Mouse (Mus musculus) leukemia stem cell, adult 10-12 weeks (primary cell): ENCODE data around the gene St6galnac4. TPM values are rescaled to one million over a fixed set of nuclear protein-coding genes. Genes with fewer than 3 reads are reported as not detected.

Experiments used
- polyA plus RNA-seq: library from polyadenylated mRNA; stranded (reverse); fragments of >175 nt; gene quantifications from 2 replicates; pipeline ENCODE4 v1.2.3, GENCODE M21; 2012; ENCODE audit warnings: low replicate concordance

The St6galnac4 gene
- polyA plus RNA-seq = 41.1 and 44.9 TPM in 2 replicates

DNA sequence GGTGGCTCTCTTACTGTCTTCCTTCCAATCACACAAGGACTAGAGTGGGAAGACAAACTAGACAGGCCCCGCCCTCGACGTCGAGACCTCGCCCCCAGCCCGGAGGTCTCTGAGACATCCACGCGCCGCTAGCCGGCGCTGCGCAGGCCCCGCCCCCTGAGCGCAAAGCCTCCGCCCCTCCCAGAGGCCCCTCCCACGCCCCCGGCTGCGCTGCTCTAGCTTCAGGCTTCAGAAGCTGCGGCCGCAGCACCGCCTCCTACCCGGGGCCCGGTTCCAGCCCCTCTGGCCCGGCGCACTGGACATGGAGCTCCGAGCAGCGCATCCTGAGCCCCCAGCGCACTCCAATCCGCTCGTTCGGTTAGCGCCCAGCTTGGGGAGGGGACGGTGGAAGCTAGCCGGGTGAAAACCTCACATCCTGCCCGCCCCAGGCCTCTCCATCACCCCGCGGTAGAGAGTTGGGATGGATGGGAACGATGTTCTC is at the start of gene St6galnac4:
Gene St6galnac4, plus strand, starts transcription at position 225 of the 481 bp plus-strand sequence.

DNA sequence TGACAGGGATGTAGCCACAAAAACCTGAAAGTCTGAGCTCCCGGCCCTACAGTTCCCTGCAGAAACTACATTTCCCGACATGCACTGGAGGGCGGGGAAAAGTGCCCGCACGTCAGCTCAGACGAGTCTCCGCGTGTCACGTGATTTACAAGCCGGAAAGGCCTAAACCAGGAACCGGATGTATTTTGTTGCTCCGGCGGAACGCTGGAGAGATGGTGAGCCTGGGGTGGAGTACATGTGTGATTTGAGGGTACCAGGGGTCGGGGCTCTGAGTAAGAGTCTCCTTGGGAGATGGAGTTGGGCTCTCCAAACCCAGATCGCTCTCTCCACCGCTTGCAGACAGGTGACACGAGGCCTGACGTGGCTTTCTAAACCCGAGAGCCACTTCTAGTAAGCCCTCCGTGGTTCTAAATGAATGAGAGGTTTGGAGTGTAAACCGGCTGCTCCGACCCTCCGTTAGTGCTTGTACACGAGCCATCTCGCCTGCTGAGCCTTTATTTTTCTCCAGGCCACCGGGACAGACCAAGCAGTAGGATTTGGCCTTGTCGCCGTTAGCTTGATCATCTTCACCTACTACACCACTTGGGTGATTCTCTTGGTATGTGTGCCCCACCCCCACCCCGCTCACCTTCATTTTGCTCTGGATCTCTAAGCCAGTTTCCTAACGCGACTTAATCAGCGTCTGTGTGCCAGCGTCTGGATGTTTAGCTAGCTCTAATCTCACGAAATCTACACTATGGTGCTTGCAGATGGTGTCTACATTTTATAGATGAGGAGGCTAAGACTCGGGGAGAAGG is 16.0 kb upstream of the St6galnac4 start, which contains the start of gene Dpm2:
Gene Dpm2, plus strand, starts transcription at position 161 of the 797 bp plus-strand sequence.

DNA sequence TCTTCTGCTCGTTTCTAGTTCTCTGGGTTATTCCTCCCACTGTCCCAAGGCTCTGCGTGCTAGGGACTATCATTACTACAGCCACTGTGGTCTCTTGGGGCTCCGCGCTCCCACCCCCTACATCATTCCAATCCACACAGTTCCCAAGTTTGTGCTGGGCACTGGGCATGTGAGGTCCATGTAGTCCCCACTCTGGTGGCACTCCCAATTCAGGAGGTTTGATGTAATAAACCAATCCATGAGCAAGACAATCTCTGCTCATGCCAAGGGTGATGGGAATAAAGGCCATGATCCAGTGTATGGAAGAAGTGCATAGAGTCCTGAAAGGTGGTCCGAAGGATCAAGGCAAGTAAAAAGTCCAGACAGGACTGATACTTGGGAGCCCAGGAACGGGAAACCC is 12.4 kb upstream of the St6galnac4 start, which contains the start of gene Pip5kl1:
Gene Pip5kl1, plus strand, starts transcription at position 301 of the 400 bp plus-strand sequence.

DNA sequence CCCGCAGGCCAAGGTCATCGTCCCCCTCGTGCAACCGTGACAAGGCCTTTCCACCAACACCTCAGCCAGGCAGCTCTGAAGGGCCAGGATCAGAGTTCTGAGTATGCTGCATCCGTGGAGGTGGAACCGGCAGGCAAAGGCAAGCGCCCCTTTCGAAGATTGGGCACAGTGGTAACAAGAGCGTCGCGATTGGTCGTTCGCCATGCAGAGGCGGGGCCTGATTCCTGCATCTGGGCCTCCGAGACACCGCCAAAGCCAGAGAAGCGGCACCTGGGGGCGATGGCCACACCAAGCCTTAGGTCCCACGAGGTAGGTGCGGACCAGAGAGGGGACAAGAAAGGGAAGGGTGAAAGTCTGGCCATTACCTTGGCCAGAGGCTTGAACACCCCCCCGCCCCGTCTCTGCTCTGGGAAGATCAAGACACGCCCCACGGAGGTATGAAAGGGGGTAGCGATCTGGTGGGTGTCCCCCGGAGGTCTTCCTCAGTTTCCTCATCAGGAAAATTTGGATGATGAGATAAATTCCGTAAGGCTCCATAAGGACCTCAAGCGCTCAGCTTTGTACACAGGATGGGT is 11.2 kb upstream of the St6galnac4 start, which contains the start of gene 9430097D07Rik:
Gene 9430097D07Rik, minus strand, starts transcription at position 99 of the 575 bp plus-strand sequence.

DNA sequence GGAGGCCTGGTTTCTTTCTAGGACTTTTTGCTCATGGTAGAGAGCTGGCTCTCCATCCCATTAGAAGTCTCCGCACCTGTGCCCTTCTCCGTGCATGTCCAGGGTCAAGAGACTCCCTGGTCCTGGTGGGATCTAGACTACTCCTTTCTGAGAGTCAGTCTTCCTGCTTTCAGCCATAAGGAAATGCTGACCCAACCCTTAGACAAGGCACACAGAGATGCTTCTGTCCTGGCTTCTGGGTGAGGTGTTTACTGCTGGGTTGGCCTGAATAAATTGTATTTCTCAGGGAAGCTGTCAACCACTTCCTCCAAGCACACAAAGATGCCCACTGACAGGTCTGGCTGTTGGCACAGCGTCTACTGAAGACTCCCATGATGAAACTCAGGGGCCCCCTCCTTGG is 12.5 kb downstream of the St6galnac4 start, which contains the start of gene St6galnac6:
Gene St6galnac6, plus strand, starts transcription at position 301 of the 400 bp plus-strand sequence.

DNA sequence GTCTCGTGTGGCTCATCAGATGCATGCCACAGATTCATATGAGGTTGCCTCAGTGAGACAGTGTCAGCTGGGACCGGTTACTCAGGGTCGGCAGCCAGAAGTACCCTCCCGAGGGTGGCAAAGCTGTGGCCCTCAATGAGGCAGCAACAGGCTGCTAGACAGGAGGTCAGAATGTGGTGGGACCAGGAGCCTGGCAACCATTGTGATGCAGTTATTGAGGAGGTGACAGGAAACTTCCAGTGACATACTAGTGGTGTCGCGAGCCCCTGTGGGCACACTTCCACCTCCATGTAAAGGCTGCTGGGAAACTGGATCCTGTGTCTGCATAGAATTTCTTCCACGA is 34.6 kb downstream of the St6galnac4 start, which contains the start of gene Ak1:
Gene Ak1, plus strand, starts transcription at position 242 of the 343 bp plus-strand sequence.

DNA sequence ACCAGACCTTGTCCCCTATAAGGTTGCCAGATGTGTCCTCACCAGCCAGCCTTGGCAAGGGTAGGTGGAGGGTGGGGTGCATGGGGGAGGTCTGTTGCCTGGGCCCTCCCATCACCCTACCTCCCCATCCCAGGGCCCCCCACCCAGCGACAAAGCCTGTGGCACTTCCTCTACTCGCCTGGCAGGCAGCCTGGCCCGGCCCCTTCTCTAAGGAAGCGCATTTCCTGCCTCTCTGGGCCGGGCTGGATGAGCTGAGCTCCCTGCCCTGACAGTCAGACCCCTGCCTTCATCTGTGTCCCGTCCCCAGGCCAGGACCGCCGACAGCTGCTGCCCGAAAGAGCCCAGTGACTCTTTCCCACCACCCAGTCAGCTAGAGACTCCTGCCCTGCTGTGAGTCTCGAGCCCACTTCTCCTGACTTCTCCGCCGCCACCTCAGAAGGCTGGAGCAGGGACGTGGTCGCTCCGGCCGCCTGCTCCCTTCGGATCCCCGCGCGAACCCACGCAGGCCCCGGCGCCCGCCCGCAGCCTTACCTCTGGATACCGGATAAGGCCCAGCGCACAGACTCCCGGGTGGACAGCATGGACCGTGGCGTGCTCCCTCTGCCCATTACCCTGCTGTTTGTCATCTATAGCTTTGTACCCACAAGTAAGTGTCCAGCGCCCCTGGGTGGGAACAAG is 59.6 kb downstream of the St6galnac4 start, which contains the start of gene Eng:
Gene Eng, plus strand, starts transcription at position 217 of the 678 bp plus-strand sequence.

Other genes with a start within 250 kb of the St6galnac4 start
- 184 and 189 TPM in 2 replicates for gene Ciz1, start 234.8 kb upstream of the St6galnac4 start, polyA plus RNA-seq
- gene Dnm1, start 233.8 kb upstream of the St6galnac4 start, polyA plus RNA-seq = 1.1 and 1.2 TPM in 2 replicates
- gene 1110008P14Rik, start 205.2 kb upstream of the St6galnac4 start, polyA plus RNA-seq = 140 and 176 TPM in 2 replicates
- 9.3 and 10.4 TPM in 2 replicates for gene Lcn2, start 198.8 kb upstream of the St6galnac4 start, polyA plus RNA-seq
- gene Ptges2, start 191.2 kb upstream of the St6galnac4 start, polyA plus RNA-seq = 6.3 and 10.6 TPM in 2 replicates
- gene Naif1, start 136.6 kb upstream of the St6galnac4 start, polyA plus RNA-seq = 6.0 and 8.3 TPM in 2 replicates
- 15.3 and 20.4 TPM in 2 replicates for gene Slc25a25, start 135.7 kb upstream of the St6galnac4 start, polyA plus RNA-seq
- 23.3 and 36.8 TPM in 2 replicates for gene Fam102a, start 51.8 kb upstream of the St6galnac4 start, polyA plus RNA-seq
- 5.0 and 7.4 TPM in 2 replicates for gene Dpm2, start 16.2 kb upstream of the St6galnac4 start, polyA plus RNA-seq
- 0.31 and 1.0 TPM in 2 replicates for gene Pip5kl1, start 12.3 kb upstream of the St6galnac4 start, polyA plus RNA-seq
- gene 9430097D07Rik, start 11.4 kb upstream of the St6galnac4 start, polyA plus RNA-seq = not detected in 2 replicates
- 39.1 and 52.2 TPM in 2 replicates for gene St6galnac6, start 12.6 kb downstream of the St6galnac4 start, polyA plus RNA-seq
- gene Ak1, start 34.7 kb downstream of the St6galnac4 start, polyA plus RNA-seq = 1.6 and 2.2 TPM in 2 replicates
- 89.9 and 110 TPM in 2 replicates for gene Eng, start 59.5 kb downstream of the St6galnac4 start, polyA plus RNA-seq
- 258 and 389 TPM in 2 replicates for gene Fpgs, start 117.0 kb downstream of the St6galnac4 start, polyA plus RNA-seq
- 38.8 and 118 TPM in 2 replicates for gene Cdk9, start 126.0 kb downstream of the St6galnac4 start, polyA plus RNA-seq
- 29.1 and 30.6 TPM in 2 replicates for gene Sh2d3c, start 134.0 kb downstream of the St6galnac4 start, polyA plus RNA-seq
- gene 6330409D20Rik, start 153.9 kb downstream of the St6galnac4 start, polyA plus RNA-seq = not detected in 2 replicates
- 43.2 and 120 TPM in 2 replicates for gene Tor2a, start 170.1 kb downstream of the St6galnac4 start, polyA plus RNA-seq
- 0.10 and 0.16 TPM in 2 replicates for gene Ttc16, start 188.5 kb downstream of the St6galnac4 start, polyA plus RNA-seq
- gene Ptrh1, start 188.7 kb downstream of the St6galnac4 start, polyA plus RNA-seq = 6.5 and 19.0 TPM in 2 replicates
- gene Cfap157, start 197.3 kb downstream of the St6galnac4 start, polyA plus RNA-seq = not detected in 2 replicates